Mouse (Mus musculus) heart, postnatal 0 days (tissue): ENCODE results near the gene Maml3. TPM values are rescaled to one million over a fixed set of nuclear protein-coding genes. Genes with fewer than 3 reads are reported as not detected.

Experiments used
- ATAC-seq: fragments of 200-750 bp; cut with Nextera tagmentation; 2 replicates; pipeline ENCODE4 v1.8.0; 2017; ENCODE audit warnings: low read depth, moderate number of reproducible peaks, moderate library complexity; ENCODE audit not compliant: insufficient read depth
- DNase-seq: peaks from one replicate; pipeline ENCODE4 v3.0.0-alpha.2; 2016; ENCODE audit warnings: low spot score
- H3K27ac ChIP-seq: fragments of 300-500 bp; sonication (generic); 2 replicates; pipeline ENCODE4 v1.5.1; 2014; ENCODE audit warnings: low read depth, mild to moderate bottlenecking
- H3K27me3 ChIP-seq: fragments of 300-500 bp; sonication (generic); 2 replicates; pipeline ENCODE4 v1.6.1; 2014; ENCODE audit warnings: low read length, mixed read lengths; ENCODE audit not compliant: control insufficient read depth, insufficient read depth
- H3K36me3 ChIP-seq: fragments of 300-500 bp; sonication (generic); replicated peaks from 2 replicates; pipeline ENCODE4 v1.6.1; 2014; ENCODE audit warnings: low read length, mixed read lengths; ENCODE audit not compliant: control insufficient read depth, insufficient read depth
- H3K4me1 ChIP-seq: fragments of 300-500 bp; sonication (generic); 2 replicates; pipeline ENCODE4 v1.6.1; 2014; ENCODE audit warnings: antibody characterized with exemption; ENCODE audit not compliant: control insufficient read depth, insufficient read depth
- H3K4me2 ChIP-seq: fragments of 300-500 bp; sonication (generic); 2 replicates; pipeline ENCODE4 v1.6.1; 2014; ENCODE audit warnings: low read depth, mild to moderate bottlenecking, low read length, moderate library complexity
- H3K4me3 ChIP-seq: fragments of 300-500 bp; sonication (generic); 2 replicates; pipeline ENCODE4 v1.5.1; 2014; ENCODE audit warnings: low read depth, low read length
- H3K9ac ChIP-seq: fragments of 300-500 bp; sonication (generic); replicated peaks from 2 replicates; pipeline ENCODE4 v1.6.1; 2014; ENCODE audit warnings: low read depth, low read length, mixed read lengths
- H3K9me3 ChIP-seq: fragments of 300-500 bp; sonication (generic); replicated peaks from 2 replicates; pipeline ENCODE4 v1.6.1; 2016; ENCODE audit warnings: low read length; ENCODE audit not compliant: control insufficient read depth
- CTCF ChIP-seq: IDR thresholded peaks from 2 replicates; pipeline ENCODE4 v1.5.1; 2016; ENCODE audit warnings: antibody characterized with exemption, control low read depth, low read depth
- EP300 ChIP-seq: IDR thresholded peaks from 2 replicates; pipeline ENCODE4 v1.6.1; 2016; ENCODE audit warnings: antibody characterized with exemption, low read depth
- whole genome bisulfite sequencing: fragments of 180-500 bp; shearing (Covaris S2); extraction: QIAGEN DNeasy Blood & Tissue Kit; methylation state at CpG from one replicate; pipeline ENCODE4 v1.1.7; 2014; 5-methylcytosine and 5-hydroxymethylcytosine counted together
- polyA plus RNA-seq: library from polyadenylated mRNA; unstranded; fragments of >200 nt; fragmentation: Nextera tagmentation; extraction: Ambion mirVana; gene quantifications from 2 replicates; pipeline ENCODE4 v1.2.1, GENCODE M21; 2015
- total RNA-seq: library from RNA; depleted of rRNA; stranded (reverse); fragments of >200 nt; gene quantifications from 2 replicates; pipeline ENCODE4 v1.2.3, GENCODE M21; 2014; ENCODE audit warnings: low replicate concordance

Gene Maml3
- total and polyA plus RNA-seq, 2 experiments from 2014 or later = 1.6 to 6.2 TPM

DNA sequence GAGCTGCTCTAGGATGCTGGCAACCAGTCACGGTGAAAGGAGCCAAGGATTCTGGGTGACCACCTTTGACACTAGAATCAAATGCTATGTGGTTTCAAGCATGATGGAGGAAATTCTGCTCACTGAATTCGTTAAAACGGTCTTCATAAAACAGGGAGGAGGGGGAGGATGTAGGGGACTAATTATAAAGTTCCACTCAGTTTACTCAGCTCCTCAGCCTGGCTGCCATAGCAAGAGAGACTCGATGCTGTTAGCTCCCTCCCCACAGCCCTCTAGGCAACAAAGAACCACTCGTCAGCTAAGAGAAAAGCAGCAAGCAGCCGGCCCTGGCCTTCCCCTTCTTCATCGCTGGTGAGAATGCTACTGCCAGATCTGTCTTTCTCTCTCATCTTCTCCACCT, 295.1 kb downstream of the Maml3 start:
- no peak for DNase-seq
- H3K9ac ChIP-seq = no peak overlapping the region
- 70% methylated on average over 7 of the region's 7 CpGs for WGBS

GRCm38 (mm10) chr3:51807981-51808870, 296.6 kb downstream of the Maml3 start:
- TF ChIP-seq EP300 = no peak
- Histone ChIP-seq H3K36me3 (no peaks in the 10 kb centered on the region), H3K4me3 (no peak overlapping the region), H3K27me3 (no peaks in the 10 kb centered on the region), H3K27ac (no peak overlapping the region), H3K9me3 (no peaks in the 10 kb centered on the region), H3K4me1 (no peaks in the 10 kb centered on the region), H3K4me2 (no peak overlapping the region), H3K9ac (no peak overlapping the region)
- WGBS = 78% methylated on average over 16 of the region's 16 CpGs
- DNase-seq = no peak
- no peak for ATAC-seq

More for the DNA sequence above, 295.1 kb downstream of the Maml3 start:
- Histone ChIP-seq H3K27ac (no peak overlapping the region), H3K9me3 (no peaks in the 10 kb centered on the region), H3K36me3 (no peaks in the 10 kb centered on the region), H3K27me3 (no peaks in the 10 kb centered on the region), H3K4me2 (no peak overlapping the region), H3K4me1 (no peaks in the 10 kb centered on the region), H3K4me3 (no peak overlapping the region)
- ATAC-seq = no peak
- no peak for TF ChIP-seq CTCF
- TF ChIP-seq EP300 = no peak

GRCm38 (mm10) chr3:51805488-51806318, 299.2 kb downstream of the Maml3 start:
- no peaks in the 10 kb centered on the region for H3K27me3 ChIP-seq
- WGBS = 66% methylated on average over 13 of the region's 13 CpGs

DNA sequence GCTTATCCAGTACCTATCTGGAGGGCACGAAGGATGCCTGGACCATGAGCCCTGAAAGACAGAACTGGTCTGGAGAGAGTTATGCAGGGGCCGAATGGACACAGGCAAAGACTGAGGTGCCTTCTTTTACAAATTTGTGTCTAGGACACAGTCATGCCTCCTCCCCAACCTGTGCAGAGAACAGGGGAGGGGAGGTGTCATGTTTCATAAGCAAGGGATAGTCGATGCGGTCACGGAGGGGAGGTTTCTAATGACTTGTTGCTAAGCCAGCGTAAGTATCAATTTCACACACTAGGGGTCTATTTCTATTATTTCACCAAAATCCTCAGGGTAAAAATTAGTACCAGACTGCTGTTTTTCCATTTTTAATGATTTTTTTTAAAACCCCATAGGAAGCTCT, 301.0 kb downstream of the Maml3 start:
- TF ChIP-seq CTCF (no peak), EP300 (no peak)
- H3K4me2 ChIP-seq = no peak overlapping the region
- H3K27ac ChIP-seq = no peak overlapping the region
- no peaks in the 10 kb centered on the region for H3K36me3 ChIP-seq
- H3K4me1 ChIP-seq = 0 out of 2 replicates have a peak, but pooled peaks cover 4% of the 10 kb centered on the region
- H3K9me3 ChIP-seq = no peaks in the 10 kb centered on the region
- DNase-seq (no peak), ATAC-seq (no peak)
- WGBS = 80% methylated on average over 6 of the region's 6 CpGs
- H3K4me3 ChIP-seq = no peak overlapping the region
- H3K9ac ChIP-seq = no peak overlapping the region
- no peaks in the 10 kb centered on the region for H3K27me3 ChIP-seq

More at GRCm38 (mm10) chr3:51805488-51806318, 299.2 kb downstream of the Maml3 start:
- ATAC-seq (no peak), DNase-seq (no peak)
- H3K4me2 ChIP-seq = no peak overlapping the region
- no peaks in the 10 kb centered on the region for H3K9me3 ChIP-seq
- no peak overlapping the region for H3K27ac ChIP-seq
- no peaks in the 10 kb centered on the region for H3K4me1 ChIP-seq
- no peak overlapping the region for H3K4me3 ChIP-seq
- TF ChIP-seq CTCF (no peak), EP300 (no peak)
- H3K9ac ChIP-seq = no peak overlapping the region
- H3K36me3 ChIP-seq = no peaks in the 10 kb centered on the region

GRCm38 (mm10) chr3:51799650-51800049, 305.2 kb downstream of the Maml3 start:
- Histone ChIP-seq H3K4me2 (no peak overlapping the region), H3K9ac (no peak overlapping the region), H3K4me3 (no peak overlapping the region), H3K4me1 (peaks cover 15% of the 10 kb centered on the region), H3K9me3 (no peaks in the 10 kb centered on the region), H3K27me3 (no peaks in the 10 kb centered on the region), H3K27ac (no peak overlapping the region), H3K36me3 (no peaks in the 10 kb centered on the region)
- WGBS = 89% methylated on average over 9 of the region's 9 CpGs
- ATAC-seq (no peak), DNase-seq (no peak)
- TF ChIP-seq CTCF = no peak
- no peak for TF ChIP-seq EP300
